Mouse (Mus musculus): ENCODE results near the gene Krt81. TPM values are rescaled to one million over a fixed set of nuclear protein-coding genes. Genes with fewer than 3 reads are reported as not detected.

The Krt81 gene
- total RNA-seq, 2 experiments from 2014 or later: not detected

- H3K27ac ChIP-seq: no peak within 1 kb of the TSS
- intact Hi-C loops (cut with DNase I): no loop called here
- TF ChIP-seq CTCF (IDR thresholded peaks at IDR 0.05): no peak
- no peak for DNase-seq
- no peak within 1 kb of the TSS for H3K4me3 ChIP-seq
Measured at GRCm38 (mm10) chr15:101438555-101438954, 25.0 kb downstream of the Krt81 start, which contains the start of gene Krt87. Gene Krt87, minus strand, starts transcription at chr15:101438804.

GRCm38 (mm10) chr15:101436611-101437010, 26.9 kb downstream of the Krt81 start:
- intact Hi-C loops (cut with DNase I): no loop called here
- no peak for DNase-seq
- H3K4me3 ChIP-seq: no peak overlapping the region
- no peak overlapping the region for H3K27ac ChIP-seq
- TF ChIP-seq CTCF (IDR thresholded peaks at IDR 0.05): no peak

GRCm38 (mm10) chr15:101424914-101425313, 38.6 kb downstream of the Krt81 start:
- H3K4me3 ChIP-seq: no peak overlapping the region
- intact Hi-C loops (cut with DNase I): no loop called here
- no peak for TF ChIP-seq CTCF (IDR thresholded peaks at IDR 0.05)
- H3K27ac ChIP-seq: no peak overlapping the region
- no peak for DNase-seq

- intact Hi-C loops (cut with DNase I): no loop called here
- Histone ChIP-seq H3K4me3 (no peak overlapping the region), H3K27ac (no peak overlapping the region)
- TF ChIP-seq CTCF (IDR thresholded peaks at IDR 0.05): peak; percentile 29; the same call in 1 of the 2 replicates
- DNase-seq: no peak
Measured at GRCm38 (mm10) chr15:101420903-101421302, 42.6 kb downstream of the Krt81 start.

DNA sequence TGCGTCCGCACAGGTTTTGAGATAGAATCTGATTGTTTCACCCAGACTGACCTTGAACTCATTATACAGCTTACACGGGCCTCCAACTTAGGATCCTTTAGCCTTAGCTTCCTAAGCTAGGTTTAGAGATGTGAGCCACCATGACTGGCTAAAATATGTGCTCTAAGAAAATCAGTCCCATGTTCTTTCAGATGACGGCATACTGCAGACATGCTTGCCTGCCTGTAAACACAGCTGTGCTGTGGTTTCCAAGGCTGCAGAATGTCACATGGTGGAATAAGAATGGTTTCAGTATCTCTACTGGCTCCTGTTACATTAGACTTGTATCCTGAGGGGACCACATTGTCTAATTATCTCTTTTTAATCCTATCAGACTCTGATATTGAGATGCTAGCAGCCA, 44.6 kb downstream of the Krt81 start:
- intact Hi-C loops (cut with DNase I): no loop called here
- DNase-seq: no peak
- Histone ChIP-seq H3K27ac (no peak overlapping the region), H3K4me3 (no peak overlapping the region)
- no peak for TF ChIP-seq CTCF (IDR thresholded peaks at IDR 0.05)

DNA sequence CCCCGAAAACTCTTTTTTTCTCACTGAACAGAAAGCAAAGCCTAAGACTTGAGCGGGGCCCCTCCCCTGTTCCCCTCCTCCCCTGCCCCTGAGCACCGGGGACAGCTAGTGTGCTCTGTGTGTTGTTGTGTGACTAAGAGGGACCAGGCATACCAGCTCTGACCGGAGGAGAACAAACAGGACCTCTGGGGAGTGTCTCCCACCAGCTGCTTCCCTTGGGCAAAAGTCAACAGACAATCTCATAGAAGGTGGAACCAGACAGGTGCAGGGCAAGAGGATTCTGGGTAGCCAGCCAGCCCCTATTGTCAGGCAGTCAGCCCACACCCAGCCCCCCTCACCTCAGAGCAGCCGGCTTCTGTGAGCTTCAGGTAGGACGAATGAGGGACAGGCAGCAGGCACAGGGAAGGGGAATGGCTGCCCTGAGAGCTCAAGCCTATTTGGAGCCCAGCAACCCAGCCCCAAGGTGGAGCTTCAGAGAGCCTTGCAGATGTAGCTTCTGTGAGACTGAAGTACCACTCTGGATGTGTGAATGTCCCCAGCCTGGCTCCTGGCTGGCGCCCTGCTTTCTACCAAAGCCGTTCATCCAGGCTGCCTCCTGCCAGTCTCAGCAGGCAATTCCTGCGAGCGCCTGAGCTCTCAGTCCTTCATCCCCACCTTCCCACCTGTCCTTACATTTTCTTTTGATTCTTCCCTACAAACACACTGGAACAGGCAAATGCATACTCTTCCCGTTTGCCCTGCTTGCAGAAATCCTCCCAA, 48.6 kb downstream of the Krt81 start:
- H3K27ac ChIP-seq: no peak overlapping the region
- H3K4me3 ChIP-seq: no peak overlapping the region
- no peak for DNase-seq
- TF ChIP-seq CTCF (IDR thresholded peaks at IDR 0.05): no peak
- intact Hi-C loops (cut with DNase I): no loop called here

DNA sequence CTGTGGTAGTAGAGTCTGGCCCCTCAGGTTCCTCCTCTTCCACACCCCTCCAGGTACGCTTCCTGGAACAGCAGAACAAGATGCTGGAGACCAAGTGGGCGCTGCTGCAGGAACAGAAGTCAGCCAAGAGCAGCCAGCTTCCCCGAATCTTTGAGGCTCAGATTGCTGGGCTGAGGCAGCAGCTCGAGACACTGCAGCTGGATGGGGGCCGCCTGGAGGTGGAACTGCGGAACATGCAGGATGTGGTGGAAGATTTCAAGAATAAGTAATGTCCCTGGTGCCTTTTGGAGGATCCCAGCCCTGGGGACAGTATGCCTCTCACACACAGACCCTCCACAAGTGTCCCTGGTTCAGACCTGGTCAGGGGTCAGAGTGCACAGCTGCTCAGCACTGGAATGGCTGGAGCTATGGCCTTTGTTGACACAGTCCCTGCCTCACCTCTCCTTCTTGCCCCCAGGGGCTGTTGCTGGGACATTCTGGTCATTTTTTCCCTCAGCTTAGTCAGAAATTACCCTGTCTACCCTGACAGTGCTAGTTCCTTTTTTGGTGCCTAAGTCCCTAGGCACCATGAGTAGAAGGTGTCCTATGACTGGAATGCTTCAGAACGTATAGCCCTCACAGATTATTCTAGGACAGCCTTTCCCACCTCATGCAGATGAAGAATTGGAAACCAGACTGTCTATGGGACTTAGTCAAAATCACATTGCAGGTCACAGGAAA, 49.5 kb downstream of the Krt81 start:
- peak; percentile 12; the same call in 1 of the 2 replicates for TF ChIP-seq CTCF (IDR thresholded peaks at IDR 0.05)
- intact Hi-C loops (cut with DNase I): no loop called here
- peak; percentile 45 for DNase-seq
- peak overlapping the region; percentile 46 for H3K27ac ChIP-seq
- H3K4me3 ChIP-seq: no peak overlapping the region

GRCm38 (mm10) chr15:101412188-101412587, 51.4 kb downstream of the Krt81 start:
- Histone ChIP-seq H3K4me3 (no peak overlapping the region), H3K27ac (no peak overlapping the region)
- no peak for TF ChIP-seq CTCF (IDR thresholded peaks at IDR 0.05)
- intact Hi-C loops (cut with DNase I): no loop called here
- no peak for DNase-seq

GRCm38 (mm10) chr15:101410775-101411174, 52.8 kb downstream of the Krt81 start, which contains the start of gene Krt7:
Gene Krt7, plus strand, starts transcription at chr15:101411043.
- intact Hi-C loops (cut with DNase I): no loop called here
- Histone ChIP-seq H3K27ac (no peak within 1 kb of the TSS), H3K4me3 (no peak within 1 kb of the TSS)
- no peak for DNase-seq
- no peak for TF ChIP-seq CTCF (IDR thresholded peaks at IDR 0.05)

Other genes with a start within 250 kb of the Krt81 start
- 1 to 10 TPM; 5.8 to 5.9 TPM for gene Grasp, start 239.6 kb downstream of the Krt81 start, total RNA-seq (2021)
- 100 to 1,000 TPM; 143 to 146 TPM for gene Nr4a1, start 209.5 kb downstream of the Krt81 start, total RNA-seq (2021)
- gene Atg101, start 179.5 kb downstream of the Krt81 start, total RNA-seq (2021): 10 to 100 TPM; 23.7 to 32.4 TPM
- under 1 TPM; 0.20 to 0.36 TPM for gene 6030408B16Rik, start 170.5 kb downstream of the Krt81 start, total RNA-seq (2021)
- 1 to 10 TPM; 1.6 to 2.5 TPM for gene Krt80, start 93.6 kb downstream of the Krt81 start, total RNA-seq (2021)
- not detected for gene Krt7, start 52.7 kb downstream of the Krt81 start, total RNA-seq (2021)
- not detected for gene Krt87, start 24.9 kb downstream of the Krt81 start, total RNA-seq (2021)
- gene Krt88, start 16.0 kb downstream of the Krt81 start, total RNA-seq (2021): not detected
- not detected for gene Krt86, start 9.7 kb upstream of the Krt81 start, total RNA-seq (2021)
- gene Krt83, start 27.8 kb upstream of the Krt81 start, total RNA-seq (2021): not detected
- not detected for gene Gm49425, start 53.5 kb upstream of the Krt81 start, total RNA-seq (2021)
- gene Krt84, start 69.1 kb upstream of the Krt81 start, total RNA-seq (2021): not detected
- not detected for gene Krt82, start 86.9 kb upstream of the Krt81 start, total RNA-seq (2021)
- gene Krt90, start 99.2 kb upstream of the Krt81 start, total RNA-seq (2021): not detected
- not detected for gene Krt75, start 110.2 kb upstream of the Krt81 start, total RNA-seq (2021)
- not detected for gene Gm5414, start 164.4 kb upstream of the Krt81 start, total RNA-seq (2021)
- gene Gm5478, start 183.6 kb upstream of the Krt81 start, total RNA-seq (2021): not detected
- not detected for gene Krt6b, start 216.5 kb upstream of the Krt81 start, total RNA-seq (2021)
- not detected for gene Krt6a, start 230.6 kb upstream of the Krt81 start, total RNA-seq (2021)
- gene Krt5, start 249.1 kb upstream of the Krt81 start, total RNA-seq (2021): not detected

Data from gastrocnemius, adult 2 months (tissue).